In the genomic region with DNA sequence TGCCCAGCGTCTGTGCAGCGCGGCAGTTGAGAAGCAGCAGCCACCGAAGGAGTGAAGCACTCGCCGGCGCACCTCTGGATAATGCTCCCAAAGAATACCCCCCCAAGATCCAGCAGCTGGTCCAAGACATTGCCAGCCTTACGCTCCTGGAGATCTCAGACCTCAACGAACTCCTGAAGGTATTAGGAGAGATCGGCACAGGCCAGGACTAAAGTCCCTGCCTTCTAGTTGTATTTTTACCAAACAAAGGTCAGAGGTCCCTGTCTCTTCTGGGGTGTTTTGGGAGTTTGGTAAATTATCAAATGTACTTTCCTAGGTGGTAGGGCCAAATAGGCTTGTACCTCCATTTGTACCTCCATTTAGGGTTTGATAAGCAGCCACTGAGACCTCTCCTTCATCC, we compare ENCODE assay signal across 8 mouse cellular contexts. TPM values are rescaled to one million over a fixed set of nuclear protein-coding genes. Genes with fewer than 3 reads are reported as not detected.
A peak's percentile ranks its signal among the peaks of the same experiment; 100 is the strongest.
DNase-seq lines count a peak whose midpoint lies in the region; ATAC-seq and TF ChIP-seq lines count a peak whose summit lies in the region.

No protein-coding gene starts in this region.

- peak overlapping the region; percentile 81 for H3K4me3 ChIP-seq in left cerebral cortex, adult 2 months
- H3K4me3 ChIP-seq in embryonic fibroblast, embryonic 13.5 days (ENCODE audit: insufficient read depth, low read length) = peak overlapping the region; percentile 81
- H3K4me3 ChIP-seq in kidney, postnatal 0 days (replicated peaks; ENCODE audit: low read depth, low read length) = peak overlapping the region; percentile 97
- peak overlapping the region; percentile 98 for H3K4me3 ChIP-seq in neural tube, embryonic 12.5 days

- H3K27ac ChIP-seq in left cerebral cortex, adult 2 months = peak overlapping the region; percentile 95
- no peak overlapping the region for H3K27ac ChIP-seq in embryonic fibroblast, embryonic 13.5 days (ENCODE audit: insufficient read depth, low read length)
- H3K27ac ChIP-seq in kidney, postnatal 0 days = peak overlapping the region; percentile 83; the same call in 1 of the 2 replicates
- no peak overlapping the region for H3K27ac ChIP-seq in neural tube, embryonic 12.5 days

- H3K36me3 ChIP-seq in kidney, postnatal 0 days (ENCODE audit: insufficient read depth, low read length) = peaks cover 32% of the 10 kb centered on the region
- H3K36me3 ChIP-seq in neural tube, embryonic 12.5 days = peaks cover 62% of the 10 kb centered on the region

- WGBS in kidney, postnatal 0 days = 6% methylated on average over 10 of the region's 10 CpGs
- WGBS in neural tube, embryonic 12.5 days = 9% methylated on average over 10 of the region's 10 CpGs

- H3K9ac ChIP-seq in kidney, postnatal 0 days (ENCODE audit: low read depth, low read length) = peak overlapping the region; percentile 89
- peak overlapping the region; percentile 83 for H3K9ac ChIP-seq in neural tube, embryonic 12.5 days

- no peak for ATAC-seq in kidney, postnatal 0 days (replicated peaks; ENCODE audit: low FRiP score, low read depth)
- ATAC-seq in neural tube, embryonic 12.5 days (ENCODE audit: low FRiP score, low read depth) = no peak
- ATAC-seq in cerebellum, adult (ENCODE audit: insufficient number of reproducible peaks, low FRiP score, low TSS enrichment) = no peak

- no peaks in the 10 kb centered on the region; the same call in 1 of the 2 replicates for H3K4me1 ChIP-seq in embryonic fibroblast, embryonic 13.5 days (ENCODE audit: control insufficient read depth, insufficient read depth, low read length)
- peaks cover 9% of the 10 kb centered on the region for H3K4me1 ChIP-seq in kidney, postnatal 0 days (replicated peaks; ENCODE audit: insufficient read depth, low read length)
- H3K4me1 ChIP-seq in neural tube, embryonic 12.5 days = peaks cover 19% of the 10 kb centered on the region

- intact Hi-C loops in left cerebral cortex, adult 2 months (cut with DNase I) = loop anchor here (2.0 to 5.0 kb wide), 2 partner anchors 92 to 132 kb away; a partner anchor contains a TSS
- intact Hi-C loops in left cerebral cortex, postnatal 10 days (cut with DNase I) = no loop called here

- no peak for DNase-seq in left cerebral cortex, adult 2 months (ENCODE audit: extremely low spot score in 1 of 2, low spot score in 2 of 2)
- DNase-seq in left cerebral cortex, postnatal 10 days (ENCODE audit: extremely low spot score in 1 of 2, low spot score in 2 of 2) = no peak
- DNase-seq in kidney, postnatal 0 days (ENCODE audit: low spot score) = no peak
- no peak for DNase-seq in urinary bladder, postnatal 14 days (ENCODE audit: low spot score)
- DNase-seq in urinary bladder, postnatal 36 days (ENCODE audit: low spot score in 2 of 2) = no peak

- H3K27me3 ChIP-seq in kidney, postnatal 0 days (ENCODE audit: insufficient read depth, low read length) = no peaks in the 10 kb centered on the region
- H3K27me3 ChIP-seq in neural tube, embryonic 12.5 days (replicated peaks) = no peaks in the 10 kb centered on the region

- H3K4me2 ChIP-seq in kidney, postnatal 0 days (ENCODE audit: low read length) = peak overlapping the region; percentile 88
- H3K4me2 ChIP-seq in neural tube, embryonic 12.5 days (replicated peaks) = peak overlapping the region; percentile 92

- no peak for TF ChIP-seq POLR2A in embryonic fibroblast, embryonic 13.5 days (IDR thresholded peaks at IDR 0.05; ENCODE audit: low read depth, low read length)

- no peaks in the 10 kb centered on the region for H3K9me3 ChIP-seq in kidney, postnatal 0 days (replicated peaks; ENCODE audit: low read length)
- no peaks in the 10 kb centered on the region for H3K9me3 ChIP-seq in neural tube, embryonic 12.5 days

- no peak for TF ChIP-seq CTCF in left cerebral cortex, adult 2 months (IDR thresholded peaks at IDR 0.05)
- no peak for TF ChIP-seq CTCF in embryonic fibroblast, embryonic 13.5 days (IDR thresholded peaks at IDR 0.05; ENCODE audit: borderline replicate concordance, insufficient read depth, low read length)
- no peak for TF ChIP-seq CTCF in kidney, postnatal 0 days (IDR thresholded peaks at IDR 0.05; ENCODE audit: low read depth)

RNA-seq across cellular contexts. Expression of a gene that starts 0.8 kb away (rescaled TPM):
- 10 to 100 TPM; 66.1 to 68.3 TPM for total RNA-seq in left cerebral cortex, adult 2 months (2021)
- 10 to 100 TPM; 76.6 to 79.1 TPM for total RNA-seq in left cerebral cortex, postnatal 10 days (2021)
- polyA plus RNA-seq in embryonic fibroblast, embryonic 13.5 days (2011; ENCODE audit: insufficient read length, low read depth, missing spikeins) = 51.1 and 58.0 TPM in 2 replicates
- 218 and 224 TPM in 2 replicates for polyA plus RNA-seq in kidney, postnatal 0 days (2015; fragmentation: Nextera tagmentation; extraction: Ambion mirVana)
- 116 and 117 TPM in 2 replicates for polyA plus RNA-seq in neural tube, embryonic 12.5 days (2016; fragmentation: Nextera tagmentation; extraction: Ambion mirVana)

RNA-seq across cellular contexts. Expression of a gene that starts 6.4 kb away (rescaled TPM):
- 10 to 100 TPM; 17.7 to 21.3 TPM for total RNA-seq in left cerebral cortex, adult 2 months (2021)
- 10 to 100 TPM; 23.4 to 26.6 TPM for total RNA-seq in left cerebral cortex, postnatal 10 days (2021)
- 22.0 and 22.4 TPM in 2 replicates for polyA plus RNA-seq in embryonic fibroblast, embryonic 13.5 days (2011; ENCODE audit: insufficient read length, low read depth, missing spikeins)
- polyA plus RNA-seq in kidney, postnatal 0 days (2015; fragmentation: Nextera tagmentation; extraction: Ambion mirVana) = 121 and 132 TPM in 2 replicates
- 37.9 TPM in 2 replicates for polyA plus RNA-seq in neural tube, embryonic 12.5 days (2016; fragmentation: Nextera tagmentation; extraction: Ambion mirVana)

RNA-seq across cellular contexts. Expression of a gene that starts 17.8 kb away (rescaled TPM):
- total RNA-seq in left cerebral cortex, adult 2 months (2021) = 10 to 100 TPM; 47.9 to 51.9 TPM
- 10 to 100 TPM; 60.9 to 61.0 TPM for total RNA-seq in left cerebral cortex, postnatal 10 days (2021)
- 24.0 and 30.7 TPM in 2 replicates for polyA plus RNA-seq in embryonic fibroblast, embryonic 13.5 days (2011; ENCODE audit: insufficient read length, low read depth, missing spikeins)
- 32.7 and 35.1 TPM in 2 replicates for polyA plus RNA-seq in kidney, postnatal 0 days (2015; fragmentation: Nextera tagmentation; extraction: Ambion mirVana)
- polyA plus RNA-seq in neural tube, embryonic 12.5 days (2016; fragmentation: Nextera tagmentation; extraction: Ambion mirVana) = 63.6 and 64.5 TPM in 2 replicates

RNA-seq across cellular contexts. Expression of a gene that starts 27.3 kb away (rescaled TPM):
- 10 to 100 TPM; 28.4 to 28.5 TPM for total RNA-seq in left cerebral cortex, adult 2 months (2021)
- 10 to 100 TPM; 16.8 to 20.8 TPM for total RNA-seq in left cerebral cortex, postnatal 10 days (2021)
- polyA plus RNA-seq in embryonic fibroblast, embryonic 13.5 days (2011; ENCODE audit: insufficient read length, low read depth, missing spikeins) = 18.9 and 27.3 TPM in 2 replicates
- polyA plus RNA-seq in kidney, postnatal 0 days (2015; fragmentation: Nextera tagmentation; extraction: Ambion mirVana) = 26.3 and 29.5 TPM in 2 replicates
- polyA plus RNA-seq in neural tube, embryonic 12.5 days (2016; fragmentation: Nextera tagmentation; extraction: Ambion mirVana) = 30.9 and 34.7 TPM in 2 replicates

RNA-seq across cellular contexts. Expression of a gene that starts 27.4 kb away (rescaled TPM):
- total RNA-seq in left cerebral cortex, adult 2 months (2021) = 10 to 100 TPM; 13.8 to 15.8 TPM
- total RNA-seq in left cerebral cortex, postnatal 10 days (2021) = 10 to 100 TPM; 10.6 to 13.8 TPM
- 5.6 TPM in 2 replicates for polyA plus RNA-seq in embryonic fibroblast, embryonic 13.5 days (2011; ENCODE audit: insufficient read length, low read depth, missing spikeins)
- 24.3 and 30.3 TPM in 2 replicates for polyA plus RNA-seq in kidney, postnatal 0 days (2015; fragmentation: Nextera tagmentation; extraction: Ambion mirVana)
- polyA plus RNA-seq in neural tube, embryonic 12.5 days (2016; fragmentation: Nextera tagmentation; extraction: Ambion mirVana) = 12.5 and 13.8 TPM in 2 replicates

Comparison
In these comparisons a context has a peak if more than half of its experiments do, and no peak if none do; other contexts are left out.
1. H3K27ac ChIP-seq: peak in left cerebral cortex, adult 2 months (single experiment) and kidney, postnatal 0 days (single experiment); none in embryonic fibroblast, embryonic 13.5 days (single experiment) and neural tube, embryonic 12.5 days (single experiment).
2. Peak in every context shown above with its lines, with median percentiles within 50 percentile points of each other: H3K4me3 ChIP-seq.